Mouse (Mus musculus): ENCODE results near the gene Pmp22.
A peak's percentile ranks its signal among the peaks of the same experiment; 100 is the strongest.

Gene Pmp22

DNA sequence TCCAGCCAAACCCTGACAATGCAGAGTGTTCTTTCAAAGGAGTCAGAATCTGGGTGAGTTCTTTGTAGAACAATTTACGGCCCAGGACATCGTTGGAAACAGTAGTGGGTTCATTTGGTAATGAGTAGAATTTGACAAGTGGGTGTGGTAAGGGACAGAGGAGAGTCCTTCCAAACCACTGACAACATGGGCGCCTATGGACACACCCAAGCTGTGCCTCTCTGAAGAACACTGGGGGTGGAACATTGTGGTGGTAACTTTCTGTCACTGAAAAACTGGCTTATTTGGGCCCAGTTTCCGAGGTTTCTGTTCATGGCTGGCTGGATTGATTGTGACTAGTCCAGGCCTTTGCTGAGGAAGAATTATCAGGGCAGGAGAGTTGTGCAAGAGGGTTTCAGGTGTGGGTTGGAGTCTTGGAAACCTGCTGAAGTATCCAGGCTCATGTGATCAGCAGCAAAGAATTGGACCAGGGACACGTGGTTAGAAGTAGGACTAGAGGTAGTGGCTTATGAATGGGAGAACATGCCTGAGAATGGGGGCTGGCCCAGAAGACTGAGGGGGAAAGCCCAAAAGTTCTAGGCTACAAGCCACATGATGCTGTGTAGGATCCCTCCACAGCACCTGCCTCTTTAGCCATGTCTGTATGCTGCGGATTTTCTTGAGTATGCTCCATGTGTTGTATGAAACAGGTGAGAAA is 35.4 kb downstream of the Pmp22 start:
- DNase-seq (ENCODE audit: low read depth, low spot score) = no peak
- Histone ChIP-seq H3K27me3 (ENCODE audit: control insufficient read depth, insufficient read depth, low read length, poor library complexity, severe bottlenecking) (no peaks in the 10 kb centered on the region), H3K36me3 (ENCODE audit: control insufficient read depth, insufficient read depth, low read length, poor library complexity, severe bottlenecking) (no peaks in the 10 kb centered on the region)

DNA sequence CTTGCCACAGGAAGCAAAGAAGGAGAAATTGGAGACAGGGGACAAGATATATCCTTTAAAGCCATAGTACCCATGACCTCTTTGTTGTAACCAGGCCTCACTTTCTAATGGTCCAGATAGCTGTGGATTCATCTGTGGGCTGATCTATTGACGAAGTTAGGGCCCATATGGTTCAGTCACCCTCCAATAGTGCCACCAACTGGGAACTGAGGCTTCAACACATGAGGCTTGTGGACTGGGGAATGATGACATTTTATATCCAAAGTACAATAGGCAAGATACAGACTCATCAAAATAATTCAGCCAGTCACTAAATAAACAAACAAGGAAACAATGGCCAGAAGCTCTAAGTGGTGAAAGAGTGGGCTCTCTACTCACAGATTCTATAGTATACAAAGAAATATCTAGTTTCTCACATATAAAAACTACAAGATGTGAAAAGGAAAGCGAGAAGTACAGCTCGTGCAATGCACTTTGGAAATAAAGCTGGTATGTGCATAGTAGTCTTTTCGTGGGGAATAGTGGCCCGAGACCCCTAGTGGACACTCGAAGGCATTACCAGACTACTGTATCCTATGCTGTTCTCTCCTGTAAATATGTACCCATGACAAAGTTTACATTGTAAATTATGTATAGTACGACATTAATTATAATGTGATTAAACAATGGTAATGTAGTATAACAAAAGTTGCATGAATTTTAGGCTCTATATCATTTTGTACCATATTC is 36.1 kb downstream of the Pmp22 start:
- H3K27me3 ChIP-seq (ENCODE audit: control insufficient read depth, insufficient read depth, low read length, poor library complexity, severe bottlenecking) = no peaks in the 10 kb centered on the region
- peak; percentile 20 for DNase-seq (ENCODE audit: low read depth, low spot score)

DNA sequence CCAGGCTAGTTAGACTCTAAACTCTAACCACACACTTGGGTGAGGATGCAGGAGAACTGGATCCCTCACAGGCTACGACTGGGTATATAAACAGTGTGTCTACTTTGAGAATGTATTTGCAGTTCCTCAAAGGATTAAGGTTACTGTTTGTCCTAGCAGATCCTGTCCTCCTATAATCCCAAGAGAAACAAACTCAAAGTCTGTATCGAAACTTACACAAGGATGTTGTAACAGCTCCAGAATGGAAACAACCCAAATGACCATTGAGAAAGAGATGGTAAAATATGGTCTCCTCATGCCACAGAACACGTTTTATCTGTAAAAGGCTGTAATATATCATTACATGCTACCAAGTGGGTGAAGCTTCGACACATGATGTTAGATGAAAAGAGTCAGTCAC is 39.0 kb downstream of the Pmp22 start:
- H3K36me3 ChIP-seq (ENCODE audit: control insufficient read depth, insufficient read depth, low read length, poor library complexity, severe bottlenecking) = no peaks in the 10 kb centered on the region
- H3K27me3 ChIP-seq (ENCODE audit: control insufficient read depth, insufficient read depth, low read length, poor library complexity, severe bottlenecking) = no peaks in the 10 kb centered on the region
- DNase-seq (ENCODE audit: low read depth, low spot score) = no peak

More for the DNA sequence above, 36.1 kb downstream of the Pmp22 start:
- H3K36me3 ChIP-seq (ENCODE audit: control insufficient read depth, insufficient read depth, low read length, poor library complexity, severe bottlenecking) = no peaks in the 10 kb centered on the region

- Histone ChIP-seq H3K36me3 (ENCODE audit: control insufficient read depth, insufficient read depth, low read length, poor library complexity, severe bottlenecking) (no peaks in the 10 kb centered on the region), H3K27me3 (ENCODE audit: control insufficient read depth, insufficient read depth, low read length, poor library complexity, severe bottlenecking) (no peaks in the 10 kb centered on the region)
- DNase-seq (ENCODE audit: low read depth, low spot score) = no peak
Measured at GRCm38 (mm10) chr11:63168551-63169258, 39.9 kb downstream of the Pmp22 start.

DNA sequence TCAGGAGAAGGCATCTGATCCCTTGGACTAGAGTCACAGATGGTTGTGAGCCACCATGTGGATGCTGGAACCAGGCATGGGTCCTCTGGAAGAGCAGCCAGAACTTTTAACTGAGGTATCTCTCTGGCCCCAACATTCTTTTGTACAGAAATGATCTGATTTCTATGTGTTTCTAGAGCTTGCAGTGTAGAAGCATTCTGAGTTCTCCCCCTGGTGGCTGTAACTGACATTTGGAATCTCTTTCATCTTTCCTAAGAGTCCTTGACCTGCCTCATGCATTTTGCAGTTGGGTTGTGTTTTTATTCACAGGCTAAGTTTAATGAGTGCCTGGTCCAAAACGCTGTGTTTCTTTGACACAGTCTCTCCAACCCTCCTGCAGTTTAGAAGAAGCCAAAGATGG is 43.2 kb downstream of the Pmp22 start:
- no peaks in the 10 kb centered on the region for H3K27me3 ChIP-seq (ENCODE audit: control insufficient read depth, insufficient read depth, low read length, poor library complexity, severe bottlenecking)

DNA sequence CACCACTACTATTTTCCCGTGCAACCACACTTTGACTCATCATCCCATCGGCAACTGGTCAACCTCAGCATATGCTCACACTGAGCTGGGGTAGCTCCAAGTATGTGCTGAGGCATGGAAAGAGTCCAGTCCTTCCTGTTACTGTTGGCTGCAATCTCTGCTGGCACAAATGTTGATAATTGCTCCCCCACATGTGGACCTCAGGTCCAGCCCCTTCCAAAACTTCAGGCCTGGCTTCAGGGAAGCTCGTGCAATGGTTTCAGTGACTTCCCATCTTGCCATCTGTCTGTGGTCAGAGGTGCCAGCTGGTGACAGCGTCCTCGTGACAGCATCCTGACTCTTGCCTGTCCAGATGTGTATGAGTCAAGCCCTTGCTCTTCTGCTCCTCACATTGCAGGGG is 44.8 kb downstream of the Pmp22 start:
- Histone ChIP-seq H3K36me3 (ENCODE audit: control insufficient read depth, insufficient read depth, low read length, poor library complexity, severe bottlenecking) (no peaks in the 10 kb centered on the region), H3K27me3 (ENCODE audit: control insufficient read depth, insufficient read depth, low read length, poor library complexity, severe bottlenecking) (no peaks in the 10 kb centered on the region)
- no peak for DNase-seq (ENCODE audit: low read depth, low spot score)

More for the DNA sequence above, 43.2 kb downstream of the Pmp22 start:
- DNase-seq (ENCODE audit: low read depth, low spot score) = no peak
- no peaks in the 10 kb centered on the region for H3K36me3 ChIP-seq (ENCODE audit: control insufficient read depth, insufficient read depth, low read length, poor library complexity, severe bottlenecking)

DNA sequence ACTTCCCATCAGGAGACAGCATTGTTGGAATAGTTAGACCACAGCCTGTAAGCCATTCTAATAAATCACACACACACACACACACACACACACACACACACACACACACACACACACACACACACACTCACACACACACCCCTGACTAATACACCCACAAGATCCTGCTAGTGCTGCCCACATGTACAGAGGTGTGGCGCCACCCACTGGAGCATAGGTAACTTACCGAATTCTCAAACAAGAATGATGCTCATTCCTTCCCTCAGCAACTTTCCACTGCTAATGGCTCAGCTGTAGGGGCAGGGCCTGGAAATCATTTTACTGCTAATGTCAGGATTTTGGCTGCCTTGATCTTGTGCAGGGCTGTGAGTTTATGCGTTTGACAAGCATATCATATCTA is 46.5 kb downstream of the Pmp22 start:
- DNase-seq (ENCODE audit: low read depth, low spot score) = no peak
- Histone ChIP-seq H3K36me3 (ENCODE audit: control insufficient read depth, insufficient read depth, low read length, poor library complexity, severe bottlenecking) (no peaks in the 10 kb centered on the region), H3K27me3 (ENCODE audit: control insufficient read depth, insufficient read depth, low read length, poor library complexity, severe bottlenecking) (no peaks in the 10 kb centered on the region)

GRCm38 (mm10) chr11:63176416-63176815 is 47.6 kb downstream of the Pmp22 start:
- no peak for DNase-seq (ENCODE audit: low read depth, low spot score)
- Histone ChIP-seq H3K36me3 (ENCODE audit: control insufficient read depth, insufficient read depth, low read length, poor library complexity, severe bottlenecking) (no peaks in the 10 kb centered on the region), H3K27me3 (ENCODE audit: control insufficient read depth, insufficient read depth, low read length, poor library complexity, severe bottlenecking) (no peaks in the 10 kb centered on the region)

DNA sequence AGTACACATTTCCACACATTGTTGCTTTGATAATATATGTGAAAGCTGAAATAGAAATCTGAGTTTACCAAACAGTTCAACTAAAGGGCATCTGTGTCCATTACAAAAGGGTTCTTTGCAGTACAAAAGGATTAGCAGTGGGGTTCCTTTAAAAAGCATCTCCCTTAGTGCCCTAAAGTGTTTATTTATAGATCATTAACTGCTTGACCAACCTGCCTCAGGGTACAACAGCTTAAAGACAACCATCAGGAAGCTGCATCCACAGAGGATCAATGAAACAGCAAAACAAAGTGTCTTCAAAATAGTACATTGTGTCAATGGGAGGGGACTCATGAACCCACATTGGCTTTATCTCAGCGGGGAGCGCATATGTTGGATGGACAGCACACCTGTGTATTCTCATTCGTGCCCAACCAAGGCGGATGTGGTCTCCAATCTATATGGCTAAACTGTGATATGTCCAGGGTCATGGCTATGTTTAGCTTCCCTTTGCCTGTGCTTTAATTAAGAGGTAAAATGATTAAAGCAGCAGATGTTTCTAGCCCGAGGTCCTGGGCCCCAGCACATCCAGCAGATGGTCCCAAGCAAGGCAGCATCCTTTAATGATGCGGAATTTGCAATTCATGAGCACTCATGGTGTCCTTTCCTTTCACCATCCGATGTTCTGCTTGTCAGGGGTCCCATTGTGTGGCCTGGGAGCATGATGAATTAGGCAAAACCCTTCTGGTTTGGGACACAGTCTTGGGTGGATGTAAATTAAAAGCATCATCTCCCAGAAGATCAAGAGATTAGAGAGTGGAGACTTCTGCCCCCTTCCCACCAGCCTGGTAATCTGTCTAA is 51.7 kb downstream of the Pmp22 start:
- no peaks in the 10 kb centered on the region for H3K36me3 ChIP-seq (ENCODE audit: control insufficient read depth, insufficient read depth, low read length, poor library complexity, severe bottlenecking)
- no peaks in the 10 kb centered on the region for H3K27me3 ChIP-seq (ENCODE audit: control insufficient read depth, insufficient read depth, low read length, poor library complexity, severe bottlenecking)
- no peak for DNase-seq (ENCODE audit: low read depth, low spot score)

DNA sequence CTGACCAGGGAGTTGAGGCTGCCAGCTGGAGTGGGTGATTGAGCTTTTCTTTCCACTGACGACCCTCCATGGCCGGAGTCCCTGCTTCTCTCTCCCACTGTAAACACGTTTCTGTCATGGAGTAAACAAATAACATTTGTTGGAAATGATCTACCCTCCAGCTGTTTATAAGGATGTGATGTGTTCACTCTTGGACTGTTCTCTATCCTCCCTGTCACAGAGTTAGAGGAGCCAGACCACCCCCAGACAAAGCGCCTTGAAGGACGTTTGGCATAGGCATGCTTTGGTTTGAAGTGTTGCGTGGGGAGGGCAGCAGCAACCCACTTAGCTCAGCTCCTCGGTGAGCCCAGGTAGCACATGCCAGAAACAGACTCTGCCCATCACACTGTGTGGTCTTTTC is 60.0 kb downstream of the Pmp22 start:
- no peaks in the 10 kb centered on the region for H3K36me3 ChIP-seq (ENCODE audit: control insufficient read depth, insufficient read depth, low read length, poor library complexity, severe bottlenecking)
- DNase-seq (ENCODE audit: low read depth, low spot score) = no peak

GRCm38 (mm10) chr11:63198070-63198469 is 69.3 kb downstream of the Pmp22 start:
- Histone ChIP-seq H3K36me3 (ENCODE audit: control insufficient read depth, insufficient read depth, low read length, poor library complexity, severe bottlenecking) (no peaks in the 10 kb centered on the region), H3K27me3 (ENCODE audit: control insufficient read depth, insufficient read depth, low read length, poor library complexity, severe bottlenecking) (no peaks in the 10 kb centered on the region)
- no peak for DNase-seq (ENCODE audit: low read depth, low spot score)

More for the DNA sequence above, 60.0 kb downstream of the Pmp22 start:
- no peaks in the 10 kb centered on the region for H3K27me3 ChIP-seq (ENCODE audit: control insufficient read depth, insufficient read depth, low read length, poor library complexity, severe bottlenecking)

GRCm38 (mm10) chr11:63201989-63202535 is 73.3 kb downstream of the Pmp22 start:
- Histone ChIP-seq H3K36me3 (ENCODE audit: control insufficient read depth, insufficient read depth, low read length, poor library complexity, severe bottlenecking) (no peaks in the 10 kb centered on the region), H3K27me3 (ENCODE audit: control insufficient read depth, insufficient read depth, low read length, poor library complexity, severe bottlenecking) (no peaks in the 10 kb centered on the region)
- DNase-seq (ENCODE audit: low read depth, low spot score) = no peak

All from splenic B cell, adult 2 months (primary cell).